Mouse (Mus musculus): ENCODE results near the gene Rec114. TPM values are rescaled to one million over a fixed set of nuclear protein-coding genes. Genes with fewer than 3 reads are reported as not detected.

The Rec114 gene
- polyA plus RNA-seq (2011; ENCODE audit: insufficient read length, low read depth, missing spikeins): not detected in 2 replicates

DNA sequence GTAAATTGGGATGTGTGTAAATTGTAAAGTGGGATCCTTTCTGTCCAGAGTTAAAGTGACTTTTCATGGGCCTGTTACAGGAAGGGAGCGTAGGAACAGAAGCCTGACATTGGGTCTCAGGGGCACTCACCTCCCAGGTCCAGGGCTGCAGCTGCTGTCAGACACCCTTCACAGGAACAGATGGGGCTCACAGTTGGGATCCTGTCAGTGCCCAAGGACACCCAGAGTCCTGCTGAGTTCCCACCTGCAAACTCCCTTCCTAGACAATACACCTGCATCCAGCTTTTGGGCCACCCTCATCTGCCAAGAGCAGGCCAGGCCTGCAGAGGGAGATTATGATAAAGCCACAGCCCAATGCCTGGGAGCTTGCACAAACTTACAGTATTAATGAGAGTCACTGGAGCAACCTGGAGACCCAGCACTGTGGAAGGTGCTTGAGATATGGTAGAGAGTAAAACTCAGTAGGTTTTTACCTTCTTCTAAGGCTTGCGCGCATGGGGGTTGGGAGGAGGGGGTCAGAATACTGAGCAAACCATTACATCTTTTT lies at the start of gene Rec114:
Gene Rec114, minus strand, starts transcription at position 263 of the 547 bp plus-strand sequence.
- TF ChIP-seq CTCF (IDR thresholded peaks at IDR 0.05; ENCODE audit: borderline replicate concordance, insufficient read depth, low read length): no peak
- TF ChIP-seq POLR2A (IDR thresholded peaks at IDR 0.05; ENCODE audit: low read depth, low read length): no peak
- Histone ChIP-seq H3K4me3 (ENCODE audit: insufficient read depth, low read length) (no peak within 1 kb of the TSS), H3K4me1 (ENCODE audit: control insufficient read depth, insufficient read depth, low read length) (no peaks in the 10 kb centered on the region), H3K27ac (ENCODE audit: insufficient read depth, low read length) (no peak within 1 kb of the TSS)

DNA sequence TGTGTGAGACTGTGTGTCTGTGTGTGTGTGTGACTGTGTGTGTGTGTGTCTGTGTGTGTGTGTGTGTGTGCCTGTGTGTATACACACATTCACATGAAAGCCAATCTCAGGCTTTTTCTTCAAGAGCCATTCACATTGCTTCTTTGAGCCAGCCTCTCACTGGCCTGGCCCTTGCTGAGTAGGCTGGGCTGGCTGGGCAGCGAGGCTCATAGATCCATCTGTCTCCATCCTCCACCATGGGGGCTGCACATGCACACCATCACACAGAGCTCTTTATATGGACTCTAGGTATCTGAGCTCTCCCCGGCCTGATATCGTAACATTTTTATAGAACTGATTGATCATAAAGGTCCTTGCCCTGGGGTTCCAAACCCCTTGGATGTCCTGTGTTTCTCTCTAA lies 45.7 kb upstream of the Rec114 start:
- no peak for TF ChIP-seq CTCF (IDR thresholded peaks at IDR 0.05; ENCODE audit: borderline replicate concordance, insufficient read depth, low read length)
- TF ChIP-seq POLR2A (IDR thresholded peaks at IDR 0.05; ENCODE audit: low read depth, low read length): no peak
- H3K4me3 ChIP-seq (ENCODE audit: insufficient read depth, low read length): no peak overlapping the region
- no peaks in the 10 kb centered on the region for H3K4me1 ChIP-seq (ENCODE audit: control insufficient read depth, insufficient read depth, low read length)
- no peak overlapping the region for H3K27ac ChIP-seq (ENCODE audit: insufficient read depth, low read length)

DNA sequence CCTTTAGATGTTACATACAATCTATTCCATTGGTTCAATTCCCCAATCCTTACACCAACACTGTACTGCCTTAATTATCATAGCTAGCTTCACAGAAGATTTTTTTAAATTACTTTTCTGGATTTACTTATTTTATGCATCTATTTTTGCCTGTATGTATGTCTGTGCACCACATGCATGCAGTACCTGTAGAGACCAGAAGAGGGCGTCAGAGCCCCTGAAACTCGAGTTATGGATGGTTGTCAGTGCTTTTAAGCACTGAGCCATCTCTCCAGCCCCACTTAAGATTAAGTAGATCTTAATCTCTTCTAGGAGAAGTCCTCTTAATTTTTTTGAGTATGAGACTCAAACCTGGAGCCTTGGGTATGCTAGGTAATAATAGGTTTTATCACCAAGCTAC lies 31.6 kb upstream of the Rec114 start:
- TF ChIP-seq POLR2A (IDR thresholded peaks at IDR 0.05; ENCODE audit: low read depth, low read length): no peak
- TF ChIP-seq CTCF (IDR thresholded peaks at IDR 0.05; ENCODE audit: borderline replicate concordance, insufficient read depth, low read length): no peak
- H3K4me1 ChIP-seq (ENCODE audit: control insufficient read depth, insufficient read depth, low read length): no peaks in the 10 kb centered on the region
- no peak overlapping the region for H3K27ac ChIP-seq (ENCODE audit: insufficient read depth, low read length)
- no peak overlapping the region for H3K4me3 ChIP-seq (ENCODE audit: insufficient read depth, low read length)

DNA sequence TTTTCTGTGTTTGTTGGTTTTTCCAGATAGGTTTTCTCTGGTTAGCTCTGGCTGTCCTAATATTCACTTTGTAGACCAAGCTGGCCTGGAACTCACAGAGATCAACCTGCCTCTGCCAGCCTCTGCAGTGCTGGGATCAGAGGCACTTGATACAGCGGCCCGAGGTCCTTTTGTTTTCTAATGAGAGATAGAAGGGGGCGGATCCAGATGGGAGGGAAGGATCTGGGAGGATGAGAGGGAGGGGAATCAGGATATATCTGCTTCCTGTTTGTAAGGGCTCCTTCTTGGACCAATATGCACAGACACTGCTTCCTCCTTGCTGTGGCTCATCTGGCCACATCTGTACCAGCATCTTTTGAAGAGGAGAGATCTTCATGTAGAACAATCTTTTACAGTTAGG lies 31.0 kb upstream of the Rec114 start:
- H3K4me1 ChIP-seq (ENCODE audit: control insufficient read depth, insufficient read depth, low read length): no peaks in the 10 kb centered on the region
- no peak for TF ChIP-seq POLR2A (IDR thresholded peaks at IDR 0.05; ENCODE audit: low read depth, low read length)
- TF ChIP-seq CTCF (IDR thresholded peaks at IDR 0.05; ENCODE audit: borderline replicate concordance, insufficient read depth, low read length): no peak
- H3K4me3 ChIP-seq (ENCODE audit: insufficient read depth, low read length): no peak overlapping the region
- H3K27ac ChIP-seq (ENCODE audit: insufficient read depth, low read length): no peak overlapping the region

DNA sequence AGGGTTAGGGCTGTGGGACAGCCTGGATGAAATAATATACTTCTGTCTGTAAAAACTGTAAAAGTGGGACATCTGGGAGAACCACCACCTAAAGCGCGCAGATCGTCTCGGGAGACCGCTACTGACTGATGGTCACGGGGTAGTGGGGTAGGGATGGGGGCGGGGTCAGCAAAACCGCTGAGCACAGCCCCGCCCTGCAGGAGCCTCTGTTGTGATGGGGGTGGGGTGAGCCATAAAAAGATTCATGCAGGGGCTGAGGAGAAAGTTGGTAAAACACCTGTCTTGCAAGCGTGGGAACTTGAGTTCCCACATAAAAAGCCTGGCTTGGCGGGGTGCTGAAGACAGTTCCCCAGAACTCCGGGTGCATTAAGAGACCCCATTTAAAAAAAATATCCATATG lies 26.2 kb upstream of the Rec114 start:
- H3K4me1 ChIP-seq (ENCODE audit: control insufficient read depth, insufficient read depth, low read length): no peaks in the 10 kb centered on the region
- no peak overlapping the region for H3K4me3 ChIP-seq (ENCODE audit: insufficient read depth, low read length)
- TF ChIP-seq POLR2A (IDR thresholded peaks at IDR 0.05; ENCODE audit: low read depth, low read length): no peak
- no peak for TF ChIP-seq CTCF (IDR thresholded peaks at IDR 0.05; ENCODE audit: borderline replicate concordance, insufficient read depth, low read length)
- H3K27ac ChIP-seq (ENCODE audit: insufficient read depth, low read length): no peak overlapping the region

DNA sequence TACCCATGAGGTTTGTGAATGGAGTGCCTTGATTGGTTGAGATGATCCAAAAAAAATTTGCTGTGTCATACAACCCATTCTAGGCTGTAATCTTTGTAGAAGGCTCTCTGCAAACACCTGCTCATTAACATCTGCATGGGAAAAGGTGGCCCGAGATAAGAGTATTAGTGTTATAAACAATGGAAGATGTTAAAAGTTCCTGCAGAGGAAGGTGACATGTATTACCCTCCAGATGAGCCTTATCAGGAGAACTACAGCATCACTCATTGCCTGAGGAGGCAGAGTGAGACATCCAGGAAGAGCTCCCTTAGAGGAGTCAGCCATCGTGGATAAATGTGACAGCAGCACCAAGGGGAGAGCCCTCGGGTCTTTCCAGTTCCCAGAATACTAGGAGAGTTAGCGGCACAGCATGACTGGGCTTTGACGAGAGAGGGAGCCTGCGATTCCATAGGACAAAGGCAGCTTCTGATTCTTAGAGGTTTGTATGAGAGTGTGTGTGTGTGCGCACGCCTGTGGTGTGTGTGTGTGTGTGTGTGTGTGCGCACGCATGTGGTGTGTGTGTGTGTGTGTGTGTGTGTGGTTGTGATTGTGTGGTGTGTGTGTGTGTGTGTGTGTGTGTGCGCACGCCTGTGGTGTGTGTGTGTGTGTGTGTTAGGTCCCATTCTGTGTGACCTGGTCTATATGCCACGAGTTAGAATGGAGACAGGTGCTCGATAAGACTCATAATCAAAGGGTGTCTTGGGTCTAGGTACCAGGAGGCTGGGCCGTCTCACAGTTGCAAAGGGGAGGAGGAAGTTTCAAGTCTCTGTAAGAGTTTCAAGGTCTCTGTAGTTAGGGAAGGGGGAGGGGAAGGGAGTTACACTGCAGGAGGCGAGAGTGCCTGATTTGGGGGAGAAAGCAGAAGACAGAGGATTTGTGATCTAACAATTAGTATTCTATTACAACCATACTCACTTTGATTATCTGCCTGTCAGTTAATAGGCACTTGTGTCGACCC lies 23.5 kb upstream of the Rec114 start:
- TF ChIP-seq CTCF (IDR thresholded peaks at IDR 0.05; ENCODE audit: borderline replicate concordance, insufficient read depth, low read length) (no peak), POLR2A (IDR thresholded peaks at IDR 0.05; ENCODE audit: low read depth, low read length) (no peak)
- no peak overlapping the region for H3K27ac ChIP-seq (ENCODE audit: insufficient read depth, low read length)
- H3K4me3 ChIP-seq (ENCODE audit: insufficient read depth, low read length): no peak overlapping the region
- H3K4me1 ChIP-seq (ENCODE audit: control insufficient read depth, insufficient read depth, low read length): no peaks in the 10 kb centered on the region

DNA sequence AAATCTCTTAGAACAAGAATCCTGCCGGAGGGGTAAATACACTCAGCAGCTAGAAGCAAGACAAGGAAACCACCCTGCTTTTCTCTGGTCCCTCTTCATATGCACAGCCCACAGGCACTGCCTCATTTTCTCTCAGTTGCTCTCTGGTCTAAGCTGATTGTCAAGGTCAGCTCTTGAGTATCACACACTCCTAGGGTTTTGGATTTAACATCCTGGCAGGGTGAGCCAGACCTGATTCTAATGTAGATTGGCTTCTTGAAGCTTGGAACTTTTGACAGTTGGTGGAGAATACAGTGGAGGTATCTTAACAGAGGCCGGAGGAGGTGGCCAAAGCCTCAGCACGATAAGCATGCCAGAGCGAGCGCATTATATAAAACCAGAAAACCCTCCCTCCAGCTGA lies 20.6 kb upstream of the Rec114 start:
- Histone ChIP-seq H3K4me3 (ENCODE audit: insufficient read depth, low read length) (no peak overlapping the region), H3K4me1 (ENCODE audit: control insufficient read depth, insufficient read depth, low read length) (no peaks in the 10 kb centered on the region), H3K27ac (ENCODE audit: insufficient read depth, low read length) (no peak overlapping the region)
- TF ChIP-seq POLR2A (IDR thresholded peaks at IDR 0.05; ENCODE audit: low read depth, low read length) (no peak), CTCF (IDR thresholded peaks at IDR 0.05; ENCODE audit: borderline replicate concordance, insufficient read depth, low read length) (no peak)

DNA sequence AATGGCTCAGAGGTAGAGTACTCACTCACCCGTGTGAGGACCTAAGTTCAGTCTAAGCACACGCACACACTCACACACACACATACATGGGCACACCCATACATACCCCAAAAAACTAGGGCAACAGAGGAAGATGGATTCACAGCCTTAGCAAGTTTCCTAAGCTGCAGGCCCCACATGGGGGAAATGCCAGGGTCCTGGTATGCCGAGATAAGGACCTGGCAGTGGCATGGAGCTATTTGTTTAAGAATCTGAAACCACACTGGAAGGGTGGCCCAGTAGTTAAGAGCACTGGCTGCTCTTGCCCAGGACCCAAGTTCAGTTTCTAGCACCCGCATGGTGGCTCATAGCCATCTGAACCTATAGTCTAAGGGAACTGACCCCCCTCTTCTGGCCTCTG lies 19.4 kb upstream of the Rec114 start:
- H3K4me1 ChIP-seq (ENCODE audit: control insufficient read depth, insufficient read depth, low read length): no peaks in the 10 kb centered on the region
- TF ChIP-seq POLR2A (IDR thresholded peaks at IDR 0.05; ENCODE audit: low read depth, low read length) (no peak), CTCF (IDR thresholded peaks at IDR 0.05; ENCODE audit: borderline replicate concordance, insufficient read depth, low read length) (no peak)

DNA sequence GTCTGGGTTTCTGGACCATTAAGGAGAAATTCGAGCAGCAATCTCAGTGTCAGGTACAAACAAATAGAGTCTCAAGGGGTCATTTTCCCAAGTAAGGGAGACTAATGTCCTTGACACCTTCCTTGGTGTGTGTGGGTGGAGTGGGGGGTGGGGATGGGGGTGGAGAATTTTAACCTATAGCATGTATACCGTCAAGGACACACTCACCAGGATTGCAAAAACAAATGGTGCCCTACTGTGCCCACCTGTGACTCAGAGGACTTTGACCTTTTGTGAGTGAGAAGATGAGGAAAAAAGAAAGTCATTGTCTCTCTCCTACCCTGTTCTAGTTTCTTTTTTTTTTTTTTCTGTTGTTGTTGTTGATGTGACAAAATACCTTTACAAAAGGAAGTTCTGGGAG lies 18.3 kb upstream of the Rec114 start:
- H3K4me1 ChIP-seq (ENCODE audit: control insufficient read depth, insufficient read depth, low read length): no peaks in the 10 kb centered on the region
- no peak overlapping the region for H3K27ac ChIP-seq (ENCODE audit: insufficient read depth, low read length)
- H3K4me3 ChIP-seq (ENCODE audit: insufficient read depth, low read length): no peak overlapping the region
- TF ChIP-seq POLR2A (IDR thresholded peaks at IDR 0.05; ENCODE audit: low read depth, low read length) (no peak), CTCF (IDR thresholded peaks at IDR 0.05; ENCODE audit: borderline replicate concordance, insufficient read depth, low read length) (no peak)

More for the DNA sequence above, 19.4 kb upstream of the Rec114 start:
- Histone ChIP-seq H3K27ac (ENCODE audit: insufficient read depth, low read length) (no peak overlapping the region), H3K4me3 (ENCODE audit: insufficient read depth, low read length) (no peak overlapping the region)

DNA sequence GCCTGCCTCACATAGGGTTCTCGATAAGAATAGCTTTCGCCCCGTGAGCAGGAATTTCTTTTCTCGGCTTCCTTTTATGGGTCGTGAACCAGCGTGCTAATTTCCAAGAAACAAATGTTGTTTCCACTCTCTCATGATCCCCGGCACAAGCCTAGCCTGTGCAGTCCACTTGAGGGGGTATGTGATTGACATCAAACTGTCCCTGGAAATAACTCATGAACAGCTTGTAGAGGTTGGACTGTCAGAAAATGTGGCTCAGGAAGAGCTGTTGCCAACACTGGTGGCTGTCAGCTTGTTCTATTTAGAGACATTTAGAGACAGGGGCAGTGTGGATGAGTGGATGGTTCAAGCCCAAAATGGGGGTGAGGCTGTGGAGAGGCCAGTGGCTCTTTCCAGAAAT lies 15.0 kb upstream of the Rec114 start:
- TF ChIP-seq POLR2A (IDR thresholded peaks at IDR 0.05; ENCODE audit: low read depth, low read length): no peak
- TF ChIP-seq CTCF (IDR thresholded peaks at IDR 0.05; ENCODE audit: borderline replicate concordance, insufficient read depth, low read length): no peak
- Histone ChIP-seq H3K4me3 (ENCODE audit: insufficient read depth, low read length) (no peak overlapping the region), H3K4me1 (ENCODE audit: control insufficient read depth, insufficient read depth, low read length) (no peaks in the 10 kb centered on the region), H3K27ac (ENCODE audit: insufficient read depth, low read length) (no peak overlapping the region)
